Mouse (Mus musculus) liver, embryonic 14.5 days (tissue): ENCODE measurements around the gene Iah1. TPM values are rescaled to one million over a fixed set of nuclear protein-coding genes. Genes with fewer than 3 reads are reported as not detected.

Experiments
- ATAC-seq: fragments of 200-750 bp; cut with Nextera tagmentation; 2 replicates; pipeline ENCODE4 v1.8.0; 2017; ENCODE audit warnings: moderate number of reproducible peaks, mild to moderate bottlenecking, moderate library complexity; ENCODE audit not compliant: insufficient read depth
- DNase-seq, 3 experiments: peaks; one replicate each; pipeline ENCODE4 v3.0.0-alpha.2; 2012 to 2013; ENCODE audit warnings: low read depth in 3 of 3, low spot score in 3 of 3
- H3K27ac ChIP-seq: fragments of 300-500 bp; sonication (generic); 2 replicates; pipeline ENCODE4 v1.5.1; 2014; ENCODE audit warnings: moderate library complexity, mild to moderate bottlenecking, control low read depth, inconsistent platforms
- H3K27me3 ChIP-seq: fragments of 300-500 bp; sonication (generic); 2 replicates; pipeline ENCODE4 v1.6.1; 2014; ENCODE audit warnings: mild to moderate bottlenecking, low read length, moderate library complexity; ENCODE audit not compliant: control insufficient read depth, insufficient read depth
- H3K36me3 ChIP-seq: fragments of 300-500 bp; sonication (generic); replicated peaks from 2 replicates; pipeline ENCODE4 v1.6.1; 2014; ENCODE audit warnings: low read depth; ENCODE audit not compliant: control insufficient read depth, insufficient read depth
- H3K4me1 ChIP-seq, 2 experiments: fragments of 200-500 bp in 1 of 2; fragments of 300-500 bp in 1 of 2; sonication (generic) in 1 of 2; replicated peaks; 2 replicates each; pipeline ENCODE4 v1.6.1; 2012 to 2014; ENCODE audit warnings: antibody characterized with exemption in 1 of 2, inconsistent platforms in 1 of 2, low read length in 1 of 2; ENCODE audit not compliant: control insufficient read depth in 2 of 2, insufficient read depth in 2 of 2
- H3K4me2 ChIP-seq: fragments of 300-500 bp; sonication (generic); 2 replicates; pipeline ENCODE4 v1.6.1; 2014; ENCODE audit warnings: low read depth, mild to moderate bottlenecking, control low read depth, moderate library complexity
- H3K4me3 ChIP-seq, 2 experiments: fragments of 200-500 bp in 1 of 2; fragments of 300-500 bp in 1 of 2; sonication (generic) in 1 of 2; 2 replicates each; pipeline ENCODE4 v1.5.1; 2012 to 2014; ENCODE audit warnings: low read depth in 2 of 2, low read length in 2 of 2, mild to moderate bottlenecking in 2 of 2, control low read depth in 1 of 2, inconsistent platforms in 1 of 2, moderate library complexity in 1 of 2; ENCODE audit not compliant: insufficient read depth in 1 of 2
- H3K9ac ChIP-seq: fragments of 300-500 bp; sonication (generic); replicated peaks from 2 replicates; pipeline ENCODE4 v1.6.1; 2014; ENCODE audit warnings: mild to moderate bottlenecking, control low read depth, moderate library complexity
- H3K9me3 ChIP-seq: fragments of 300-500 bp; sonication (generic); 2 replicates; pipeline ENCODE4 v1.6.1; 2016; ENCODE audit warnings: low read length, mixed read lengths; ENCODE audit not compliant: control insufficient read depth
- CTCF ChIP-seq: IDR thresholded peaks from 2 replicates; pipeline ENCODE4 v1.5.1; 2016; ENCODE audit warnings: antibody characterized with exemption, low read depth, control low read depth
- EP300 ChIP-seq: IDR thresholded peaks from 2 replicates; pipeline ENCODE4 v1.6.1; 2016; ENCODE audit warnings: antibody characterized with exemption, low read depth
- WGBS: fragments of 180-500 bp; shearing (Covaris S2); extraction: QIAGEN DNeasy Blood & Tissue Kit; methylation state at CpG from one replicate; pipeline ENCODE4 v1.1.7; 2014; ENCODE audit not compliant: insufficient replicate concordance; 5-methylcytosine and 5-hydroxymethylcytosine counted together
- polyA plus RNA-seq, 2 experiments: library from polyadenylated mRNA; depleted of rRNA in 1 of 2; stranded (reverse) in 1 of 2; unstranded in 1 of 2; fragments of >200 nt; fragmentation: Nextera tagmentation in 1 of 2; extraction: Ambion mirVana in 1 of 2; gene quantifications; 2 replicates each; pipeline versions ENCODE4 v1.2.1 to v1.2.3; 2012 to 2014

The Iah1 gene
- polyA plus RNA-seq, 2 experiments, result 27.2 to 34.0 TPM

GRCm38 (mm10) chr12:21373100-21373819 is 57.1 kb downstream of the Iah1 start, which contains the start of gene Adam17:
Gene Adam17, minus strand, starts transcription at chr12:21373632.
- no peaks in the 10 kb centered on the region for H3K36me3 ChIP-seq
- H3K4me2 ChIP-seq, result peak within 1 kb of the TSS; percentile 99
- peak within 1 kb of the TSS; percentile 91 for H3K9ac ChIP-seq
- WGBS, result under 1% methylated on average over 55 of the region's 55 CpGs
- no peaks in the 10 kb centered on the region for H3K27me3 ChIP-seq
- peak within 1 kb of the TSS; percentile 78 to 79 for H3K4me3 ChIP-seq
- H3K9me3 ChIP-seq, result no peaks in the 10 kb centered on the region
- peak within 1 kb of the TSS; percentile 90 for H3K27ac ChIP-seq
- H3K4me1 ChIP-seq, result peaks cover 25 to 26% of the 10 kb centered on the region in 2 experiments
- ATAC-seq (peak; percentile 97), DNase-seq (peak; percentile 86 to 94 (median 91))
- TF ChIP-seq EP300 (no peak), CTCF (peak; percentile 85)

Other genes with a start within 250 kb of the Iah1 start
- 17.1 and 23.2 TPM in 2 replicates for gene Cpsf3, start 31.0 kb upstream of the Iah1 start, polyA plus RNA-seq (2012; rRNA removed)
- 39.3 and 41.1 TPM in 2 replicates for gene Cpsf3, start 31.0 kb upstream of the Iah1 start, polyA plus RNA-seq (2014; fragmentation: Nextera tagmentation; extraction: Ambion mirVana)
- gene Itgb1bp1, start 30.1 kb upstream of the Iah1 start, polyA plus RNA-seq (2012; rRNA removed), result 8.9 and 10.8 TPM in 2 replicates
- gene Itgb1bp1, start 30.1 kb upstream of the Iah1 start, polyA plus RNA-seq (2014; fragmentation: Nextera tagmentation; extraction: Ambion mirVana), result 22.6 and 22.8 TPM in 2 replicates
- 6.2 and 9.4 TPM in 2 replicates for gene Adam17, start 57.2 kb downstream of the Iah1 start, polyA plus RNA-seq (2012; rRNA removed)
- 14.0 and 16.9 TPM in 2 replicates for gene Adam17, start 57.2 kb downstream of the Iah1 start, polyA plus RNA-seq (2014; fragmentation: Nextera tagmentation; extraction: Ambion mirVana)
- 54.9 and 74.0 TPM in 2 replicates for gene Ywhaq, start 101.2 kb downstream of the Iah1 start, polyA plus RNA-seq (2012; rRNA removed)
- 202 and 210 TPM in 2 replicates for gene Ywhaq, start 101.2 kb downstream of the Iah1 start, polyA plus RNA-seq (2014; fragmentation: Nextera tagmentation; extraction: Ambion mirVana)